ENCODE assay signal across 8 mouse cellular contexts in the genomic region with DNA sequence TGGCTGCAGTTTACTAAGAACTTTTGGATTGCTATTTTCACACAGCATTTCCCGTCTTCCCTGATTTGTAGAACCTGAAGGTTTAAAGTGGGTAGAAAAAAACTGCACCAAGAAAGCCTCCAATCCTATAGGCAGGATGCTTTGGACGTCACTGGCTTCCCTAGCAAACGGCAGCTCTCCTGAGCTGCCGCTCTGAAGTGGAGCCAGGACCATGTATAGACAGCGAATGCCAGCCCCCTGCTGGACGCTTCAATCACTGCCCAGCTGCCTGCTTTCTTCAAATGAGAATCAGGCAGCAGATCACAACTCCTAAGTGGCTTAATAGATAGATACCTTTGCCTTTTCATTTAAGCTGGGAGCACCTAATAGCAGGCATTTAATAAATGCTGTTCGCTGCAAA. TPM values are rescaled to one million over a fixed set of nuclear protein-coding genes. Genes with fewer than 3 reads are reported as not detected.
DNase-seq lines count a peak whose midpoint lies in the region; ATAC-seq and TF ChIP-seq lines count a peak whose summit lies in the region.

A gene (minus strand): TSS at position 12 of the 400 bp plus-strand sequence.

- H3K27ac ChIP-seq in kidney, postnatal 0 days = no peak within 1 kb of the TSS
- no peak within 1 kb of the TSS for H3K27ac ChIP-seq in limb, embryonic 14.5 days (replicated peaks; ENCODE audit: low read depth, low read length)

- TF ChIP-seq POLR2A in limb, embryonic 14.5 days (IDR thresholded peaks at IDR 0.05; ENCODE audit: borderline replicate concordance, extremely low read depth, insufficient read depth, insufficient read length) = no peak

- peak; percentile 77 for TF ChIP-seq CTCF in kidney, postnatal 0 days (IDR thresholded peaks at IDR 0.05; ENCODE audit: low read depth)

- peak; percentile 99 for ATAC-seq in granulocyte monocyte progenitor cell, adult 5-6 weeks (replicated peaks; ENCODE audit: poor library complexity, severe bottlenecking)
- peak; percentile 79 for ATAC-seq in kidney, postnatal 0 days (replicated peaks; ENCODE audit: low FRiP score, low read depth)
- ATAC-seq in limb, embryonic 14.5 days (ENCODE audit: low FRiP score, low read depth) = peak; percentile 85

- H3K4me2 ChIP-seq in kidney, postnatal 0 days (ENCODE audit: low read length) = no peak within 1 kb of the TSS
- H3K4me2 ChIP-seq in limb, embryonic 14.5 days (replicated peaks; ENCODE audit: low read depth, low read length, severe bottlenecking) = 0 out of 2 replicates have a peak within 1 kb of the TSS, but pooled peaks have one; percentile 4

- H3K4me3 ChIP-seq in kidney, postnatal 0 days (replicated peaks; ENCODE audit: low read depth, low read length) = no peak within 1 kb of the TSS
- peak within 1 kb of the TSS; percentile 8 for H3K4me3 ChIP-seq in limb, embryonic 14.5 days (replicated peaks; ENCODE audit: low read length)

- H3K9ac ChIP-seq in kidney, postnatal 0 days (ENCODE audit: low read depth, low read length) = no peak within 1 kb of the TSS
- no peak within 1 kb of the TSS for H3K9ac ChIP-seq in limb, embryonic 14.5 days (ENCODE audit: low read depth, low read length, severe bottlenecking)

- no peaks in the 10 kb centered on the region for H3K27me3 ChIP-seq in kidney, postnatal 0 days (ENCODE audit: insufficient read depth, low read length)
- 0 out of 2 replicates have a peak, but pooled peaks cover 3% of the 10 kb centered on the region for H3K27me3 ChIP-seq in limb, embryonic 14.5 days (ENCODE audit: control insufficient read depth, insufficient read depth, low read length)

- 23% methylated on average over 7 of the region's 7 CpGs for whole genome bisulfite sequencing in kidney, postnatal 0 days
- WGBS in limb, embryonic 14.5 days = 15% methylated on average over 7 of the region's 7 CpGs

- no peaks in the 10 kb centered on the region for H3K4me1 ChIP-seq in kidney, postnatal 0 days (replicated peaks; ENCODE audit: insufficient read depth, low read length)
- no peaks in the 10 kb centered on the region for H3K4me1 ChIP-seq in limb, embryonic 14.5 days (ENCODE audit: control insufficient read depth, insufficient read depth, low read length)

- H3K9me3 ChIP-seq in kidney, postnatal 0 days (replicated peaks; ENCODE audit: low read length) = no peaks in the 10 kb centered on the region
- H3K9me3 ChIP-seq in limb, embryonic 14.5 days (ENCODE audit: control insufficient read depth, low read length) = no peaks in the 10 kb centered on the region

- no peaks in the 10 kb centered on the region for H3K36me3 ChIP-seq in kidney, postnatal 0 days (ENCODE audit: insufficient read depth, low read length)
- H3K36me3 ChIP-seq in limb, embryonic 14.5 days (ENCODE audit: control insufficient read depth, insufficient read depth, low read length) = no peaks in the 10 kb centered on the region

- peak; percentile 1 to 6 for DNase-seq in urinary bladder, postnatal 36 days (ENCODE audit: low spot score in 2 of 2)
- DNase-seq in urinary bladder, adult 2 months (ENCODE audit: low spot score) = no peak
- DNase-seq in cerebellum, postnatal 36 days = peak; percentile 7 to 8
- peak; percentile 71 for DNase-seq in kidney, postnatal 0 days (ENCODE audit: low spot score)
- peak; percentile 76 for DNase-seq in limb, embryonic 14.5 days (ENCODE audit: low spot score)
- DNase-seq in naive thymus-derived CD4-positive, alpha-beta T cell, adult 2 months (ENCODE audit: low read depth) = peak; percentile 34
- DNase-seq in thymus, postnatal 25 days = peak; percentile 17

RNA-seq across cellular contexts. Expression of the gene that starts here (rescaled TPM):
- polyA plus RNA-seq in urinary bladder, adult 2 months (2012; rRNA removed) = not detected in 2 replicates
- total RNA-seq in granulocyte monocyte progenitor cell, adult 5-6 weeks (2014; fragmentation: Nextera tagmentation) = not detected in 2 replicates
- total RNA-seq in granulocyte monocyte progenitor cell, adult 5-6 weeks (2017) = not detected in 2 replicates
- 0.49 and 0.71 TPM in 2 replicates for polyA plus RNA-seq in kidney, postnatal 0 days (2015; fragmentation: Nextera tagmentation; extraction: Ambion mirVana)
- 0.97 and 1.1 TPM in 2 replicates for polyA plus RNA-seq in limb, embryonic 14.5 days (2012; rRNA removed)
- 2.0 and 2.6 TPM in 2 replicates for polyA plus RNA-seq in limb, embryonic 14.5 days (2014; fragmentation: Nextera tagmentation; extraction: Ambion mirVana)

Comparison
In these comparisons a context has a peak if more than half of its experiments do, and no peak if none do; other contexts are left out.
1. Peak in ATAC-seq in granulocyte monocyte progenitor cell, adult 5-6 weeks; RNA of the gene not detected or under 1 TPM.
2. Peak in DNase-seq and ATAC-seq in kidney, postnatal 0 days; RNA of the gene not detected or under 1 TPM.